Mouse (Mus musculus) cerebellum, adult (tissue): Measurements from ENCODE around the gene Aqp5.

Experiments used
- ATAC-seq: cut with Nextera tagmentation; 2 replicates; pipeline ENCODE4 v1.9.2; 2017; ENCODE audit warnings: mild to moderate bottlenecking, moderate library complexity, mixed read lengths; ENCODE audit not compliant: insufficient number of reproducible peaks, low FRiP score, low TSS enrichment

Aqp5 gene

DNA sequence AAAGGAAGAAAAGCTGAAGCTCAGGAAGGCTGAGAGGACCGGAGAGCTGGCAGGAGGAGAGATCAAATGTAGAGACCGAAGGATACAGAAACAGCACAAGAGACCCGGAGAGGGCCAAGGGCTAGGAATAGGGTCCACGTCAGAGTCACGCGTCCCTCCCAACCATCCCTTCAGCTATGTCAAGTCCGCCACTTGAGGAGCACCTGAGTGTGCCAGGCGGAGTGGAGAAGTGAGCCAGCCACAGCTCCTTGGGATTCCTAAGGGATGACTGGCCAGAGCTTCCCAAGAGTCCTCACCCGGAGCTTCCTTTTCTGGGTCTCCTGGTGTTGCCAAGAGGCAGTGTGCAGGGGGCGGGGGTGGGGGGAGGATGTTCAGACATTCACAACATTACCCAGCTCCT, 4.4 kb downstream of the Aqp5 start:
- ATAC-seq: no peak

- ATAC-seq: peak; percentile 67
Observed at GRCm38 (mm10) chr15:99596056-99596687, 5.6 kb downstream of the Aqp5 start.

DNA sequence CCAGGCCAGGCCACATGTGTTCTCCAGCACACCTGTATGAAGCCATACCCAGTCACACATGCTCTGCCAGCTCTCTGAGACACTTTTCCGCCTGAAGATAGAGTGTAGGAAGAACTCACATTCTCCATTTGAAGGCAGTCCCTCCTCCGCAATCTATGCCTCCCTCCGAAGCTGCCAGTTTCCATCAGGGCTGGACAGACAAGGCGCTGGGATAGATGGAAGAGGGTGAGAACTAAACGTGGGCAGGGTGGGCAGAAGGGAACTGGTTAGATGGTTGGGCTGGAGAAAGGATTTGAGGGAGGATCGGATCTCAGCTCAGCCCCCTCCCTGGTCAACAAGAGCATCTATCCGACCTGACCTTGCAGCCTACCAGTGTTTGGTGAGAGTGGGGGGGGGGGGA, 6.3 kb downstream of the Aqp5 start:
- no peak for ATAC-seq

GRCm38 (mm10) chr15:99597596-99597995, 7.0 kb downstream of the Aqp5 start:
- ATAC-seq: no peak

GRCm38 (mm10) chr15:99599245-99600070, 8.9 kb downstream of the Aqp5 start:
- no peak for ATAC-seq

DNA sequence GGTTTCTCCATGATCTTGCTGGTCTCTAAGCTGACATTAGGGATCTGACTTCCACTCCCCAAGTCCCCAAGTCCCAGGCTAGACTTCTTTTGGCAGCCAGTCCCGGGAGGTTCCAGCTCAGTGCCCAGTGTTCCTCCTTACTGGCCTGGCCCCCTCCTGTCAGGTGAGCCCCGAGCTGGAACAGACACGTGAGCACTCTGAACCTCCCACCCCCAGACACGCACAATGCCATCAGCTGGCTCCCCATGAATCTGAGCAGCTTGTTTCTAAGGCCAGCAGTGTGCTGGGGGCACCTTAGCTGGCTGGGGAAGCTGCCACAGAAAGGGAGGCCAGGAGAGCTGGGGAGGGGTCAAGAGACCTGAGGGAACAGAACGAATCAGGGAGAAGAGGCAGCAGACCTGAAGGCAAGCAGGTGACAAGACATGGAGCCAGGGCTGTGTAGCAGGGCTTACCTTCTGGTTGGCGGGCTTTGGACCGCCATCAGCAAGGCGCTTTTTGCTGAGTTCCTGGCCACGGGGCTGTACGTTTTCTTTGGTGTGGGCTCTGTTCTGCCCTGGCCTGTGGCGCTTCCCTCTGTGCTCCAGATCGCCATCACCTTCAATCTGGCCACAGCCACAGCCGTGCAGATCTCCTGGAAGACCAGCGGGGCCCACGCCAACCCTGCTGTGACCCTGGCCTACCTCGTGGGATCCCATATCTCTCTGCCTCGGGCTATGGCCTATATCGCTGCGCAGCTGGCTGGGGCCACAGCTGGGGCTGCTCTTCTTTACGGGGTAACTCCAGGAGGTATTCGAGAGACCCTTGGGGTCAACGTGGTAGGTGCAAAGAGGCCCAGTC, 10.6 kb downstream of the Aqp5 start, which contains the start of gene Aqp6:
Gene Aqp6, plus strand, starts transcription at position 415 of the 837 bp plus-strand sequence.
- peak; percentile 28; the same call in 1 of the 2 replicates for ATAC-seq

DNA sequence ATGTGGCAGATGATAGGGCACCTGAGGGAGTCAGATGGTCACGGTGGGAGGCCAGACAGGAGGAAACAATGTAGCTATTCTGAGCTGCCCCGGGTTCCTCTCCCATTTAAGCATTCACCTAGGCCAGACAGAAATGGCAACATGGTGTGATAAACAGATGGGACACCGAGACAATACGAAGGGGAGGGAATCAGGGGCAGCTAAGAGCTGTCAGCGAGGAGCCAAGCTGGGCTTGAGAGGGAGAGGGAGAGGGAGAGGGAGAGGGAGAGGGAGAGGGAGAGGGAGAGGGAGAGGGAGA, 11.2 kb downstream of the Aqp5 start:
- peak; percentile 72 for ATAC-seq

DNA sequence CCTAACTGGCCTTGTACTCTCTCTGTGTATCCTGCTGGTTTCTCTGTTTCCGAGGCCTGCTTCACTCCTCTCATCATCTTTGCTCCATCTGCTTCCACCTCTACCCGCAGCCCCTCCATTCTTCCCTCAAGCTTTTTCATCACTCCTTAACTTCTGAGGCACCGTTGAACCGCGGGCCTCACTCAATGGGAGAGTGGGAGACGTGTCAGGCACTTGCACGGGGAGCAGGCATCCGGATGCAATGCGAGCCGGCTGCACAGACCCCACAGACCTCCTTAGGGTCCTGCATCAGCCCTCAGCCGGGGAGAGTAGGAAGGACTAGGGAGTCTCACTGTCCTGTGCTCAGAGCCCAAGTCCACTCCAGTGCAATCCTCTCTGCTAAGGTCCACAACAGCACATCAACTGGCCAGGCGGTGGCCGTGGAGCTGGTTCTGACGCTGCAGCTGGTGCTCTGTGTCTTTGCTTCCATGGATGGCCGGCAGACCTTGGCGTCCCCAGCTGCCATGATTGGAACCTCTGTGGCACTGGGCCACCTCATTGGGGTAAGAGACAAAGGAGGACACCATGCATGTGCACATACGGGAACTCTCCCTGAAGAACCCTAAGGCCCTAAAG, 11.7 kb downstream of the Aqp5 start:
- ATAC-seq: peak; percentile 13; the same call in 1 of the 2 replicates

- no peak for ATAC-seq
Observed at GRCm38 (mm10) chr15:99603216-99603615, 12.6 kb downstream of the Aqp5 start.

- ATAC-seq: no peak
Observed at GRCm38 (mm10) chr15:99605595-99605994, 15.0 kb downstream of the Aqp5 start.

- no peak for ATAC-seq
Observed at GRCm38 (mm10) chr15:99606515-99606914, 15.9 kb downstream of the Aqp5 start.

GRCm38 (mm10) chr15:99607388-99608113, 17.0 kb downstream of the Aqp5 start:
- peak; percentile 7; the same call in 1 of the 2 replicates for ATAC-seq

- no peak for ATAC-seq
Observed at GRCm38 (mm10) chr15:99608382-99609125, 18.0 kb downstream of the Aqp5 start.

GRCm38 (mm10) chr15:99611563-99611962, 21.0 kb downstream of the Aqp5 start:
- no peak for ATAC-seq

GRCm38 (mm10) chr15:99614273-99614672, 23.7 kb downstream of the Aqp5 start:
- ATAC-seq: 0 out of 2 replicates have a peak, but pooled peaks have one; percentile 15

- no peak for ATAC-seq
Observed at GRCm38 (mm10) chr15:99614753-99615152, 24.2 kb downstream of the Aqp5 start.

GRCm38 (mm10) chr15:99615246-99615645, 24.7 kb downstream of the Aqp5 start:
- no peak for ATAC-seq

GRCm38 (mm10) chr15:99618595-99618994, 28.0 kb downstream of the Aqp5 start:
- ATAC-seq: no peak

DNA sequence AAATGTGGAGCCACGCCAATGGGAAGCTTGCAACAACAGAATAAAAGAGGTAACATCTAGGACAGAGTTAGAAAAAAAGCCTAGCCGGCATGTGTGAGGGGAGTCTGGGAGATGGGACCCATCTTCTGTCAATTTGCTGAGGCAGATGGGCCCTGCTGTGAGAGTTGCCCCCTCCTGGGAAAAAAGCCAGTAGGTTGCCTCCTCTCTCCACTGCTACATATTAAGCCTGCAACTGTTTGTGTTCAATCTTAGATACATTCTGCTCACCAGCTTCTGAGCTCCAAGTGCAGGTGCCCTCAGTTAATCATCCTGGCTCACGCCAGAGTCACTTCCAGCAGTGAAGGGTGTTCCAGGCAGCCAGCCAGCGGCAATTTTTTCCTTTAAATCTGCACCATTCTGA, 29.2 kb downstream of the Aqp5 start:
- ATAC-seq: no peak
